Mouse (Mus musculus): Measurements from ENCODE around the gene Jmjd6. TPM values are rescaled to one million over a fixed set of nuclear protein-coding genes. Genes with fewer than 3 reads are reported as not detected.

Jmjd6 gene
- polyA plus RNA-seq, 1 experiment from 2014 or later = 65.6 TPM

GRCm38 (mm10) chr11:116873987-116874386, 30.7 kb upstream of the Jmjd6 start:
- Histone ChIP-seq H3K27me3 (ENCODE audit: control insufficient read depth, insufficient read depth, low read length) (no peaks in the 10 kb centered on the region), H3K4me1 (ENCODE audit: control insufficient read depth, insufficient read depth, low read length) (no peaks in the 10 kb centered on the region), H3K4me3 (ENCODE audit: low read depth, low read length) (no peak overlapping the region), H3K9me3 (ENCODE audit: control insufficient read depth, low read length) (no peaks in the 10 kb centered on the region), H3K36me3 (ENCODE audit: control insufficient read depth, insufficient read depth, low read length) (peaks cover 28% of the 10 kb centered on the region), H3K9ac (replicated peaks; ENCODE audit: low read depth, low read length) (no peak overlapping the region), H3K4me2 (ENCODE audit: low read depth, low read length) (no peak overlapping the region), H3K27ac (ENCODE audit: low read depth, low read length) (no peak overlapping the region)
- WGBS = 91% methylated on average over 20 of the region's 20 CpGs
- no peak for ATAC-seq (ENCODE audit: low read depth)

- no peaks in the 10 kb centered on the region for H3K27me3 ChIP-seq (ENCODE audit: control insufficient read depth, insufficient read depth, low read length)
- H3K4me1 ChIP-seq (ENCODE audit: control insufficient read depth, insufficient read depth, low read length) = no peaks in the 10 kb centered on the region
- no peak for ATAC-seq (ENCODE audit: low read depth)
- peaks cover 33% of the 10 kb centered on the region for H3K36me3 ChIP-seq (ENCODE audit: control insufficient read depth, insufficient read depth, low read length)
- no peak overlapping the region for H3K4me3 ChIP-seq (ENCODE audit: low read depth, low read length)
- H3K9ac ChIP-seq (replicated peaks; ENCODE audit: low read depth, low read length) = no peak overlapping the region
- WGBS = 89% methylated on average over 9 of the region's 9 CpGs
- H3K27ac ChIP-seq (ENCODE audit: low read depth, low read length) = no peak overlapping the region
- no peaks in the 10 kb centered on the region for H3K9me3 ChIP-seq (ENCODE audit: control insufficient read depth, low read length)
- no peak overlapping the region for H3K4me2 ChIP-seq (ENCODE audit: low read depth, low read length)
Measured at GRCm38 (mm10) chr11:116871538-116871937, 28.3 kb upstream of the Jmjd6 start.

GRCm38 (mm10) chr11:116869641-116870040, 26.4 kb upstream of the Jmjd6 start:
- WGBS = 90% methylated on average over 4 of the region's 4 CpGs
- Histone ChIP-seq H3K27ac (ENCODE audit: low read depth, low read length) (no peak overlapping the region), H3K36me3 (ENCODE audit: control insufficient read depth, insufficient read depth, low read length) (peaks cover 47% of the 10 kb centered on the region), H3K4me1 (ENCODE audit: control insufficient read depth, insufficient read depth, low read length) (no peaks in the 10 kb centered on the region), H3K9ac (replicated peaks; ENCODE audit: low read depth, low read length) (no peak overlapping the region), H3K4me3 (ENCODE audit: low read depth, low read length) (no peak overlapping the region), H3K27me3 (ENCODE audit: control insufficient read depth, insufficient read depth, low read length) (no peaks in the 10 kb centered on the region), H3K4me2 (ENCODE audit: low read depth, low read length) (no peak overlapping the region), H3K9me3 (ENCODE audit: control insufficient read depth, low read length) (no peaks in the 10 kb centered on the region)
- no peak for ATAC-seq (ENCODE audit: low read depth)

- Histone ChIP-seq H3K36me3 (ENCODE audit: control insufficient read depth, insufficient read depth, low read length) (peaks cover 48% of the 10 kb centered on the region), H3K4me2 (ENCODE audit: low read depth, low read length) (no peak overlapping the region)
- 93% methylated on average over 8 of the region's 8 CpGs for WGBS
Measured at GRCm38 (mm10) chr11:116869223-116869622, 26.0 kb upstream of the Jmjd6 start.

GRCm38 (mm10) chr11:116868129-116868528, 24.9 kb upstream of the Jmjd6 start:
- no peak for ATAC-seq (ENCODE audit: low read depth)
- Histone ChIP-seq H3K27ac (ENCODE audit: low read depth, low read length) (no peak overlapping the region), H3K9ac (replicated peaks; ENCODE audit: low read depth, low read length) (no peak overlapping the region), H3K4me3 (ENCODE audit: low read depth, low read length) (no peak overlapping the region), H3K36me3 (ENCODE audit: control insufficient read depth, insufficient read depth, low read length) (peaks cover 51% of the 10 kb centered on the region), H3K4me1 (ENCODE audit: control insufficient read depth, insufficient read depth, low read length) (no peaks in the 10 kb centered on the region), H3K27me3 (ENCODE audit: control insufficient read depth, insufficient read depth, low read length) (no peaks in the 10 kb centered on the region), H3K9me3 (ENCODE audit: control insufficient read depth, low read length) (no peaks in the 10 kb centered on the region), H3K4me2 (ENCODE audit: low read depth, low read length) (no peak overlapping the region)
- WGBS = 76% methylated on average over 3 of the region's 3 CpGs

More at GRCm38 (mm10) chr11:116869223-116869622, 26.0 kb upstream of the Jmjd6 start:
- H3K9me3 ChIP-seq (ENCODE audit: control insufficient read depth, low read length) = no peaks in the 10 kb centered on the region
- no peaks in the 10 kb centered on the region for H3K4me1 ChIP-seq (ENCODE audit: control insufficient read depth, insufficient read depth, low read length)
- H3K27ac ChIP-seq (ENCODE audit: low read depth, low read length) = no peak overlapping the region
- H3K9ac ChIP-seq (replicated peaks; ENCODE audit: low read depth, low read length) = no peak overlapping the region
- H3K27me3 ChIP-seq (ENCODE audit: control insufficient read depth, insufficient read depth, low read length) = no peaks in the 10 kb centered on the region
- no peak for ATAC-seq (ENCODE audit: low read depth)
- H3K4me3 ChIP-seq (ENCODE audit: low read depth, low read length) = no peak overlapping the region

- 85% methylated on average over 12 of the region's 12 CpGs for WGBS
- Histone ChIP-seq H3K9ac (replicated peaks; ENCODE audit: low read depth, low read length) (no peak overlapping the region), H3K4me1 (ENCODE audit: control insufficient read depth, insufficient read depth, low read length) (no peaks in the 10 kb centered on the region), H3K9me3 (ENCODE audit: control insufficient read depth, low read length) (no peaks in the 10 kb centered on the region), H3K27me3 (ENCODE audit: control insufficient read depth, insufficient read depth, low read length) (no peaks in the 10 kb centered on the region), H3K4me2 (ENCODE audit: low read depth, low read length) (no peak overlapping the region), H3K4me3 (ENCODE audit: low read depth, low read length) (no peak overlapping the region), H3K27ac (ENCODE audit: low read depth, low read length) (no peak overlapping the region), H3K36me3 (ENCODE audit: control insufficient read depth, insufficient read depth, low read length) (peaks cover 47% of the 10 kb centered on the region)
- no peak for ATAC-seq (ENCODE audit: low read depth)
Measured at GRCm38 (mm10) chr11:116865945-116866585, 22.8 kb upstream of the Jmjd6 start.

GRCm38 (mm10) chr11:116864444-116864843, 21.2 kb upstream of the Jmjd6 start:
- H3K27ac ChIP-seq (ENCODE audit: low read depth, low read length) = no peak overlapping the region
- H3K4me1 ChIP-seq (ENCODE audit: control insufficient read depth, insufficient read depth, low read length) = no peaks in the 10 kb centered on the region
- H3K27me3 ChIP-seq (ENCODE audit: control insufficient read depth, insufficient read depth, low read length) = no peaks in the 10 kb centered on the region
- H3K9ac ChIP-seq (replicated peaks; ENCODE audit: low read depth, low read length) = no peak overlapping the region
- no peak for ATAC-seq (ENCODE audit: low read depth)
- H3K4me2 ChIP-seq (ENCODE audit: low read depth, low read length) = no peak overlapping the region
- H3K9me3 ChIP-seq (ENCODE audit: control insufficient read depth, low read length) = no peaks in the 10 kb centered on the region
- WGBS = 86% methylated on average over 10 of the region's 10 CpGs
- H3K4me3 ChIP-seq (ENCODE audit: low read depth, low read length) = no peak overlapping the region
- peaks cover 51% of the 10 kb centered on the region for H3K36me3 ChIP-seq (ENCODE audit: control insufficient read depth, insufficient read depth, low read length)

- no peak overlapping the region for H3K27ac ChIP-seq (ENCODE audit: low read depth, low read length)
- peaks cover 13% of the 10 kb centered on the region; the same call in 1 of the 2 replicates for H3K4me1 ChIP-seq (ENCODE audit: control insufficient read depth, insufficient read depth, low read length)
- H3K27me3 ChIP-seq (ENCODE audit: control insufficient read depth, insufficient read depth, low read length) = no peaks in the 10 kb centered on the region
- ATAC-seq (ENCODE audit: low read depth) = no peak
- H3K36me3 ChIP-seq (ENCODE audit: control insufficient read depth, insufficient read depth, low read length) = peaks cover 21% of the 10 kb centered on the region
- WGBS = 85% methylated on average over 12 of the region's 12 CpGs
- no peak overlapping the region for H3K4me3 ChIP-seq (ENCODE audit: low read depth, low read length)
- no peak overlapping the region for H3K4me2 ChIP-seq (ENCODE audit: low read depth, low read length)
- no peak overlapping the region for H3K9ac ChIP-seq (replicated peaks; ENCODE audit: low read depth, low read length)
- H3K9me3 ChIP-seq (ENCODE audit: control insufficient read depth, low read length) = no peaks in the 10 kb centered on the region
Measured at GRCm38 (mm10) chr11:116857183-116857850, 14.1 kb upstream of the Jmjd6 start.

- H3K9ac ChIP-seq (replicated peaks; ENCODE audit: low read depth, low read length) = peak overlapping the region; percentile 96
- H3K4me1 ChIP-seq (ENCODE audit: control insufficient read depth, insufficient read depth, low read length) = peaks cover 28% of the 10 kb centered on the region; the same call in 1 of the 2 replicates
- peaks cover 11% of the 10 kb centered on the region; the same call in 1 of the 2 replicates for H3K36me3 ChIP-seq (ENCODE audit: control insufficient read depth, insufficient read depth, low read length)
- H3K4me3 ChIP-seq (ENCODE audit: low read depth, low read length) = peak overlapping the region; percentile 98
- 39% methylated on average over 10 of the region's 10 CpGs for WGBS
- no peak for ATAC-seq (ENCODE audit: low read depth)
- H3K27me3 ChIP-seq (ENCODE audit: control insufficient read depth, insufficient read depth, low read length) = no peaks in the 10 kb centered on the region
- H3K4me2 ChIP-seq (ENCODE audit: low read depth, low read length) = peak overlapping the region; percentile 52
- no peak overlapping the region; the same call in 1 of the 2 replicates for H3K27ac ChIP-seq (ENCODE audit: low read depth, low read length)
- H3K9me3 ChIP-seq (ENCODE audit: control insufficient read depth, low read length) = no peaks in the 10 kb centered on the region
Measured at GRCm38 (mm10) chr11:116854279-116854678, 11.0 kb upstream of the Jmjd6 start.

Measured in neural tube, embryonic 14.5 days (tissue).